Comparison of ENCODE assay signal across 8 mouse cellular contexts in genomic region chr8:115766218-115766898, GRCm38 (mm10). TPM values are rescaled to one million over a fixed set of nuclear protein-coding genes. Genes with fewer than 3 reads are reported as not detected.
DNase-seq lines count a peak whose midpoint lies in the region; ATAC-seq and TF ChIP-seq lines count a peak whose summit lies in the region.

No protein-coding gene starts in this region.

- H3K4me2 ChIP-seq in hindbrain, embryonic 16.5 days (ENCODE audit: low read length), result no peak overlapping the region
- no peak overlapping the region for H3K4me2 ChIP-seq in liver, embryonic 11.5 days

- H3K36me3 ChIP-seq in hindbrain, embryonic 16.5 days (ENCODE audit: control insufficient read depth, insufficient read depth, low read length), result no peaks in the 10 kb centered on the region
- H3K36me3 ChIP-seq in liver, embryonic 11.5 days (ENCODE audit: control insufficient read depth, insufficient read depth, low read length), result no peaks in the 10 kb centered on the region

- TF ChIP-seq CTCF in brain, embryonic 14.5 days (IDR thresholded peaks at IDR 0.05; ENCODE audit: borderline replicate concordance, extremely low read depth, insufficient read depth, insufficient read length), result no peak

- no peak overlapping the region for H3K27ac ChIP-seq in hindbrain, embryonic 16.5 days (ENCODE audit: low read depth, low read length)
- no peak overlapping the region for H3K27ac ChIP-seq in liver, embryonic 11.5 days (ENCODE audit: low read depth, low read length)

- TF ChIP-seq POLR2A in brain, embryonic 14.5 days (IDR thresholded peaks at IDR 0.05; ENCODE audit: borderline replicate concordance, extremely low read depth, insufficient read depth, insufficient read length, poor library complexity, severe bottlenecking), result no peak

- peak; percentile 67 for ATAC-seq in hindbrain, embryonic 16.5 days
- no peak for ATAC-seq in liver, embryonic 11.5 days (replicated peaks; ENCODE audit: low FRiP score)

- peaks cover 4% of the 10 kb centered on the region for H3K4me1 ChIP-seq in hindbrain, embryonic 16.5 days (ENCODE audit: control insufficient read depth, insufficient read depth, low read depth, low read length)
- peaks cover 3% of the 10 kb centered on the region; the same call in 1 of the 2 replicates for H3K4me1 ChIP-seq in liver, embryonic 11.5 days (replicated peaks; ENCODE audit: control insufficient read depth, insufficient read depth, low read length)

- WGBS in hindbrain, embryonic 16.5 days, result 10% methylated on average over 9 of the region's 9 CpGs
- 32% methylated on average over 9 of the region's 9 CpGs for WGBS in liver, embryonic 11.5 days

- H3K9ac ChIP-seq in hindbrain, embryonic 16.5 days (ENCODE audit: low read depth, low read length), result no peak overlapping the region
- H3K9ac ChIP-seq in liver, embryonic 11.5 days (ENCODE audit: low read depth, low read length), result no peak overlapping the region

- peak; percentile 7 to 14 for DNase-seq in lung, adult 18-20 months
- DNase-seq in lung, postnatal 25 days (ENCODE audit: low spot score), result no peak
- DNase-seq in brain, embryonic 14.5 days (ENCODE audit: low read depth), result peak; percentile 86
- peak; percentile 29 to 31 for DNase-seq in frontal cortex, postnatal 36 days (ENCODE audit: low spot score in 2 of 2)
- peak; percentile 35 for DNase-seq in liver, embryonic 11.5 days (ENCODE audit: low spot score)
- DNase-seq in right cerebral cortex, postnatal 14 days, result peak; percentile 33
- no peak for DNase-seq in B cell, adult 2 months

- H3K27me3 ChIP-seq in hindbrain, embryonic 16.5 days (replicated peaks; ENCODE audit: control insufficient read depth, insufficient read depth, low read length), result no peaks in the 10 kb centered on the region
- H3K27me3 ChIP-seq in liver, embryonic 11.5 days (replicated peaks; ENCODE audit: control insufficient read depth, insufficient read depth, low read length), result no peaks in the 10 kb centered on the region

- H3K9me3 ChIP-seq in hindbrain, embryonic 16.5 days (ENCODE audit: control insufficient read depth, low read length), result no peaks in the 10 kb centered on the region
- no peaks in the 10 kb centered on the region for H3K9me3 ChIP-seq in liver, embryonic 11.5 days (ENCODE audit: control insufficient read depth, low read length)

- H3K4me3 ChIP-seq in hindbrain, embryonic 16.5 days (ENCODE audit: low read length), result no peak overlapping the region
- H3K4me3 ChIP-seq in liver, embryonic 11.5 days (ENCODE audit: low read depth, low read length), result no peak overlapping the region

RNA-seq across cellular contexts. Expression of gene Maf, which starts 58.8 kb away (rescaled TPM):
- 9.3 and 19.3 TPM in 2 replicates for polyA plus RNA-seq in brain, embryonic 14.5 days (2012; rRNA removed)
- polyA plus RNA-seq in hindbrain, embryonic 16.5 days (2015; fragmentation: Nextera tagmentation; extraction: Ambion mirVana), result 10.0 and 10.4 TPM in 2 replicates
- 3.8 and 4.9 TPM in 2 replicates for polyA plus RNA-seq in liver, embryonic 11.5 days (2014; fragmentation: Nextera tagmentation; extraction: Ambion mirVana)

Comparison
In these comparisons a context has a peak if more than half of its experiments do, and no peak if none do; other contexts are left out.
1. DNase-seq: peak in lung, adult 18-20 months (2 of 2), brain, embryonic 14.5 days (single experiment), frontal cortex, postnatal 36 days (2 of 2), liver, embryonic 11.5 days (single experiment) and right cerebral cortex, postnatal 14 days (single experiment); none in lung, postnatal 25 days (single experiment) and B cell, adult 2 months (0 of 2).